Mouse (Mus musculus): ENCODE results near the gene Itih3. TPM values are rescaled to one million over a fixed set of nuclear protein-coding genes. Genes with fewer than 3 reads are reported as not detected.

Itih3 gene
- polyA plus RNA-seq, 1 experiment from 2014 or later = 2.2 TPM

GRCm38 (mm10) chr14:30930386-30930785 lies 6.8 kb upstream of the Itih3 start:
- H3K4me3 ChIP-seq = no peak overlapping the region
- H3K36me3 ChIP-seq = no peaks in the 10 kb centered on the region
- H3K9ac ChIP-seq = no peak overlapping the region
- no peaks in the 10 kb centered on the region for H3K4me1 ChIP-seq (replicated peaks)
- no peak overlapping the region for H3K27ac ChIP-seq (ENCODE audit: poor library complexity, severe bottlenecking)
- H3K4me2 ChIP-seq = no peak overlapping the region
- no peaks in the 10 kb centered on the region for H3K27me3 ChIP-seq (replicated peaks)
- H3K9me3 ChIP-seq (replicated peaks) = no peaks in the 10 kb centered on the region
- WGBS = 88% methylated on average over 4 of the region's 4 CpGs
- ATAC-seq (ENCODE audit: insufficient number of reproducible peaks, low FRiP score) = no peak

DNA sequence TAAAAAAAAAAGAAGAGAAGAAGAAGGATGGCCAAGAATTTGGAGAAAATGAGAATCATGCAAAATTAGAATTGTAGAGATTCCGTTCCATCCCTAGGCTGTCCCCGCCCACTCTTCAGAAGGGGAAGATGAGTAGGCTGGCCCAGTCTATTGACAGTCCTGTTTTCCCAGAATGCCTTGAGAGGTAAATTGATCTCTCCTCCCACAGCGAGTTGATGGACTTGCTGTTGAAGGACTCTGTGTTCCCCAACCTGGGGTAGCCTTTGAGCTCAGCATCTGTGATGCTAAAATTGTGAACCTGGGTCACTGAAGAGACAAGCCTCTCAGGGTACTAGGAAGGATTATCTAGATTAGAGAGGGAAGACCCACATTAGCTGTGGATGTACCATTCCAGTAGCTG lies 1.9 kb upstream of the Itih3 start:
- H3K27me3 ChIP-seq (replicated peaks) = no peaks in the 10 kb centered on the region
- no peaks in the 10 kb centered on the region for H3K9me3 ChIP-seq (replicated peaks)
- 88% methylated on average over 3 of the region's 3 CpGs for WGBS
- ATAC-seq (ENCODE audit: insufficient number of reproducible peaks, low FRiP score) = no peak
- no peaks in the 10 kb centered on the region for H3K36me3 ChIP-seq
- H3K27ac ChIP-seq (ENCODE audit: poor library complexity, severe bottlenecking) = no peak overlapping the region
- no peak overlapping the region for H3K4me3 ChIP-seq
- no peak overlapping the region for H3K4me2 ChIP-seq
- no peaks in the 10 kb centered on the region for H3K4me1 ChIP-seq (replicated peaks)
- no peak overlapping the region for H3K9ac ChIP-seq

DNA sequence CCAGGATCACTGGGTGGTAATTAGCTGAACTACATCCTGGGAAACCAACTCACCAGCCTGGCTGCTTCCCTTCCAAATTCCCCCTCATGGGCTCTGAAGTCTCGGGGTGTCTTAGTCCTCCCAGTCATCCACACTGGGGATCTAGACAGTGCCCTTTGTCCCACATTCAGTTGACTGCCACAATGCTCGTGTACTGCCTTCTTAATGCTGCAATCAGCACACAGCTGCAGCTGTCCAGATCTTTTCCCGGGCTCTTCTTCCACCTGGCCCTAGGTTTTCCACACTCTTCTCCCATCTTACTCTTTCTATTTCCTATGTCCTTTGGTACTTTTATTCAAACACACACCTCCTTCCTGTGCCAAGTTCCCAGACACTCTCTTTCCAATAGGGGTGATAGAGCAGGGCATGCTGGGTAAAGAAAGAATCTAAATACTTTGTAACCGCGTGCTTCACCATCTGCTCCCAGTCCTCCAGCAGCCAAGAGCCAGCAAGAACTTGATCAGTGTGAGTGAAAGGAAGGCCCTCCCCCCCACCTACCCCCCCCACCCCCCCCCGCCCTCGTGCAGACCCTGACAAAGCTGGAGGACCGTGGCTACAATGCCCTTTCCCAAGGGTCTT lies 1.4 kb downstream of the Itih3 start:
- Histone ChIP-seq H3K9ac (no peak overlapping the region), H3K27me3 (replicated peaks) (no peaks in the 10 kb centered on the region), H3K9me3 (replicated peaks) (no peaks in the 10 kb centered on the region), H3K27ac (ENCODE audit: poor library complexity, severe bottlenecking) (no peak overlapping the region), H3K4me2 (no peak overlapping the region), H3K4me3 (no peak overlapping the region), H3K4me1 (replicated peaks) (no peaks in the 10 kb centered on the region), H3K36me3 (no peaks in the 10 kb centered on the region)
- WGBS = 62% methylated on average over 8 of the region's 8 CpGs
- no peak for ATAC-seq (ENCODE audit: insufficient number of reproducible peaks, low FRiP score)

DNA sequence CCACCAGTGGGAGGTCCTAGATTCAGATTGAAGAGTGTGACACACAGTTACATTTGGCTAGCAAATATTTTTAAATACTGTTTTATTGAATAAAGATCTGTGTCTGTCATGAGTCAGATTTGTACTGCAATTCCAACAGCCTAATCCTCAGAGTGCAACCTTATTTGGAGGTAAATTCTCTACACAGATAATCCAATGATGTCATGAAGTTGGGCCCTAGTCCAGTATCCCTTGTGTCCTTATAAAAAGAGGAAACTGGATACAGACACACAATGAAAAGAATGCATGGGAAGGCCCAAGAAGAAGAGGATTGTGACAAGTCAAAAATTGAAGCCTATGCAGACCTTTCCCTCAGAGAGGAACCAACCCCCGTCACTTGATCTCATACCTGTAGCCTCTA lies 7.0 kb downstream of the Itih3 start:
- Histone ChIP-seq H3K36me3 (no peaks in the 10 kb centered on the region), H3K9ac (no peak overlapping the region), H3K4me1 (replicated peaks) (no peaks in the 10 kb centered on the region), H3K4me3 (no peak overlapping the region), H3K27ac (ENCODE audit: poor library complexity, severe bottlenecking) (no peak overlapping the region), H3K4me2 (no peak overlapping the region), H3K9me3 (replicated peaks) (no peaks in the 10 kb centered on the region), H3K27me3 (replicated peaks) (no peaks in the 10 kb centered on the region)
- 85% methylated on average over 1 of the region's 1 CpGs for WGBS
- no peak for ATAC-seq (ENCODE audit: insufficient number of reproducible peaks, low FRiP score)

- Histone ChIP-seq H3K9me3 (replicated peaks) (no peaks in the 10 kb centered on the region), H3K36me3 (no peaks in the 10 kb centered on the region), H3K4me3 (no peak overlapping the region), H3K27me3 (replicated peaks) (no peaks in the 10 kb centered on the region), H3K4me2 (no peak overlapping the region), H3K4me1 (replicated peaks) (no peaks in the 10 kb centered on the region), H3K9ac (no peak overlapping the region), H3K27ac (ENCODE audit: poor library complexity, severe bottlenecking) (no peak overlapping the region)
- ATAC-seq (ENCODE audit: insufficient number of reproducible peaks, low FRiP score) = no peak
- WGBS = 72% methylated on average over 5 of the region's 5 CpGs
These were observed 10.2 kb downstream of the Itih3 start for GRCm38 (mm10) chr14:30913404-30913803.

DNA sequence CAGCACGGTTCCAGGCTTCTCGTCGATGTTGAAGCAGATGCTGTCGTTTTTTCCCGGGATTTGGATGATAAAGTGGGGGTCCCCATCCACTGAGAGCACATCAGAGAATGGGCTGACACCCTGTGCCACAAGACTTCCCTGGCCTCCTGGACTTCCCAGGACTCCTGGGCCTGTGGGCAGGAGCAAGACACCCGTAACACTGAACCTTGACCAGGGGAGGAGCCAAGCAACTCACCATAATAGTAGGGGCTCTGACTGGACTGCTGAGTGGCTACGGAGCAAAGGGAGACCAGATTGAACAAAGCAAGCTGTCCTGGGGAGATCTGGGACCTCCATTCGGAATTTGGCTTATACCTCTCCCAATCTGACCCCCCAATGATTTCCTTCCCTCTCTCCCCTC lies 10.9 kb downstream of the Itih3 start:
- WGBS = 74% methylated on average over 8 of the region's 8 CpGs
- Histone ChIP-seq H3K36me3 (no peaks in the 10 kb centered on the region), H3K9me3 (replicated peaks) (no peaks in the 10 kb centered on the region), H3K4me3 (no peak overlapping the region), H3K27me3 (replicated peaks) (no peaks in the 10 kb centered on the region), H3K9ac (no peak overlapping the region), H3K4me1 (replicated peaks) (no peaks in the 10 kb centered on the region), H3K27ac (ENCODE audit: poor library complexity, severe bottlenecking) (no peak overlapping the region), H3K4me2 (no peak overlapping the region)
- ATAC-seq (ENCODE audit: insufficient number of reproducible peaks, low FRiP score) = no peak; the same call in 1 of the 2 replicates

- Histone ChIP-seq H3K27ac (ENCODE audit: poor library complexity, severe bottlenecking) (no peak overlapping the region), H3K9ac (no peak overlapping the region), H3K4me3 (no peak overlapping the region), H3K9me3 (replicated peaks) (no peaks in the 10 kb centered on the region), H3K4me1 (replicated peaks) (no peaks in the 10 kb centered on the region), H3K4me2 (no peak overlapping the region), H3K27me3 (replicated peaks) (no peaks in the 10 kb centered on the region), H3K36me3 (no peaks in the 10 kb centered on the region)
- no peak for ATAC-seq (ENCODE audit: insufficient number of reproducible peaks, low FRiP score)
- WGBS = 89% methylated on average over 8 of the region's 8 CpGs
These were observed 12.4 kb downstream of the Itih3 start for GRCm38 (mm10) chr14:30911141-30911540.

DNA sequence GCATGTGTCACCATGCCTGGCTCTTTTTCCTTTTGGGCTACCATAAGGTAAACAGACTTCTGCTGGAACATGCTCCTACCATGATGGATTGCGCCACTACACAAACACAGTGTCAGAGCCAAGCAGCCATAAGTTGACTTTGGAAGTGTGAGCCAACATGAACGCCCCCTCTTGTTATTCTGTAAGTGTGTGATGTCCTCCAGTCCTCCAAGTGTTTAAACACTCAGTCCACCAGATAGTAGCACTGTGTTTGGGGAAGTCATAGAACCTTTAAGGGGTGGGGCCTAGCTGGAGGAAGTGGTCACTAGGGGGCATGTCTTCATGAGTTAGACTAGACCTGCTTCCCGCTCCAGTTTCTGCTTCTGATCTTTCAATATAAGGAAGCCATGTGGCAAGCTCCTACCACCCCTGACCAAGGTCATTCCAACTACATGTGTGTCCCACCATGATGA lies 15.7 kb downstream of the Itih3 start:
- no peaks in the 10 kb centered on the region for H3K27me3 ChIP-seq (replicated peaks)
- no peak overlapping the region for H3K4me2 ChIP-seq
- H3K36me3 ChIP-seq = no peaks in the 10 kb centered on the region
- no peaks in the 10 kb centered on the region for H3K9me3 ChIP-seq (replicated peaks)
- H3K9ac ChIP-seq = no peak overlapping the region
- WGBS = 78% methylated on average over 3 of the region's 3 CpGs
- no peaks in the 10 kb centered on the region for H3K4me1 ChIP-seq (replicated peaks)
- no peak overlapping the region for H3K4me3 ChIP-seq
- ATAC-seq (ENCODE audit: insufficient number of reproducible peaks, low FRiP score) = no peak
- H3K27ac ChIP-seq (ENCODE audit: poor library complexity, severe bottlenecking) = no peak overlapping the region

DNA sequence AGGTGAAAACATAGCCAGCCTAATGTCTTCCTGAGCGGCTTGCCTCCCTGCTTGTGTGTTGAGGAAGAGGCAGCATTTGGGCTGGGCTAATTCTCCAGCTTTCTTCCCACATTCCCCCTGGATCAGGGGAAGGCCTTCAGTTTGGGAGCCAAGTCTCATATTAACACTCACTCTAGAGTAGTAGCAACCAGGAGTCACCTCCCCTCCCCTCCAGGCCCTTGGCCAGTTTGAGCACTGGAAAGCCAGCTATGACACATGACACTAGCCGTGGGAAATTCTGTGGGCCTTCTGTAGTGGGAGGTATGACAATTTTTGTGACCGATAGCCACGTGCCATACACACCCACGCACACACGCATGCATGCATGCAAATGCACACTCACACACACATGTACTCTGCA lies 17.6 kb downstream of the Itih3 start:
- Histone ChIP-seq H3K9ac (no peak overlapping the region), H3K4me1 (replicated peaks) (no peaks in the 10 kb centered on the region), H3K27me3 (replicated peaks) (no peaks in the 10 kb centered on the region), H3K4me2 (no peak overlapping the region), H3K4me3 (no peak overlapping the region), H3K9me3 (replicated peaks) (no peaks in the 10 kb centered on the region), H3K36me3 (no peaks in the 10 kb centered on the region), H3K27ac (ENCODE audit: poor library complexity, severe bottlenecking) (no peak overlapping the region)
- no peak for ATAC-seq (ENCODE audit: insufficient number of reproducible peaks, low FRiP score)
- WGBS = 89% methylated on average over 6 of the region's 6 CpGs

DNA sequence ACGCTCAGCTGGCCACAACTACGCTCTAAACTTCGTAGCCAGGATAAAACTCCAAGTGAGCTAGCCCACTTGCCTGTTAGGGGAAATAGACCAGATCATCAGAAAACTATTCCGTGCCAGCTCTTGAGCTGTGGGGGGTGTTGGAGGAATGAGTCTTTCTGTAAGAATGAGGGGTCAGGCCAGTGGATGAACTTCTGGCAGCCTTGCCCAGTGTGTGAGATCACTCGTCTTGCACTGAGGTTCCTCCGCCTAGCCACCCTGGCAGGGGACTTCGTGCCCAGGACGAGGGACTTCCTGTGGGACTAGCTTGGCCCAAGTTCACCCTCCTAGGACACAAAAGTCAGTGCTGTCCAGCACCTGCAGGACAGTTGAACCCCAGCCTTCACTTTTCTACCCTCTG lies 19.3 kb downstream of the Itih3 start:
- Histone ChIP-seq H3K27ac (ENCODE audit: poor library complexity, severe bottlenecking) (no peak overlapping the region), H3K9me3 (replicated peaks) (peaks cover 6% of the 10 kb centered on the region; the same call in 1 of the 2 replicates), H3K9ac (no peak overlapping the region), H3K4me2 (no peak overlapping the region), H3K27me3 (replicated peaks) (no peaks in the 10 kb centered on the region), H3K36me3 (no peaks in the 10 kb centered on the region), H3K4me1 (replicated peaks) (no peaks in the 10 kb centered on the region), H3K4me3 (no peak overlapping the region)
- 75% methylated on average over 8 of the region's 8 CpGs for WGBS
- no peak for ATAC-seq (ENCODE audit: insufficient number of reproducible peaks, low FRiP score)

GRCm38 (mm10) chr14:30903036-30903435 lies 20.5 kb downstream of the Itih3 start:
- no peak overlapping the region for H3K4me2 ChIP-seq
- 65% methylated on average over 3 of the region's 3 CpGs for WGBS

DNA sequence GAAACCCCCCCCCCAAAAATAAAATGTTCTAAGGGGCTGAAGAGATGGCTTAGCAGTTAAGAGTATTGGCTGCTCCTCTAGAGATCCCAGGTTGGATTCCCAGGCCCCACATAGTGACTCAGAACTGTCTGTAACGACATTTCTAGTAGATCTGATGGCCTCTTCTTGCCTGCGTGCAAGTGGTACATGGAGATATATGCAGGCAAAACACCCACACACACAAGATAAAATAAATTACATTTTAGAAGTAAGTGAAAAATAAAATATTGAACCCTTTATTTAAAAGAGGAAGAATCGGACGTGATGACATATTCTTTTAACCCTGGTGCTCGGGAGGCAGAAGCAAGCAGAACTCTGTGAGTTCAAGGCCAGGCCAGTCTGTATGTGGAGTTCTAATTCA lies 20.9 kb downstream of the Itih3 start:
- 78% methylated on average over 5 of the region's 5 CpGs for WGBS
- ATAC-seq (ENCODE audit: insufficient number of reproducible peaks, low FRiP score) = no peak

More at GRCm38 (mm10) chr14:30903036-30903435, 20.5 kb downstream of the Itih3 start:
- Histone ChIP-seq H3K27ac (ENCODE audit: poor library complexity, severe bottlenecking) (no peak overlapping the region), H3K27me3 (replicated peaks) (no peaks in the 10 kb centered on the region), H3K36me3 (no peaks in the 10 kb centered on the region), H3K9me3 (replicated peaks) (peaks cover 7% of the 10 kb centered on the region; the same call in 1 of the 2 replicates), H3K4me3 (no peak overlapping the region), H3K4me1 (replicated peaks) (no peaks in the 10 kb centered on the region), H3K9ac (no peak overlapping the region)
- no peak for ATAC-seq (ENCODE audit: insufficient number of reproducible peaks, low FRiP score)

More for the DNA sequence above, 20.9 kb downstream of the Itih3 start:
- Histone ChIP-seq H3K9me3 (replicated peaks) (peaks cover 7% of the 10 kb centered on the region; the same call in 1 of the 2 replicates), H3K36me3 (no peaks in the 10 kb centered on the region), H3K27me3 (replicated peaks) (no peaks in the 10 kb centered on the region), H3K9ac (no peak overlapping the region), H3K4me1 (replicated peaks) (no peaks in the 10 kb centered on the region), H3K4me3 (no peak overlapping the region), H3K27ac (ENCODE audit: poor library complexity, severe bottlenecking) (no peak overlapping the region), H3K4me2 (no peak overlapping the region)

Measured in heart, embryonic 12.5 days (tissue).